Mouse (Mus musculus) T-helper 1 cell (primary cell): ENCODE measurements at regions not wholly inside any gene's neighbourhood (a gene's known extent, or its start where the extent isn't known, plus 50 kb on each side); places are given as distances from the start of the nearest gene placed in this dataset.

Experiments
- in situ Hi-C: fragments of 300-600 bp; cut with MboI, MseI; formaldehyde crosslinking; loops from one replicate; pipeline ENCODE4 v1.15.1; 2025; ENCODE audit warnings: high pct_unique_total_duplicates

- in situ Hi-C loops: no loop called here
Measured at GRCm38 (mm10) chr7:138640492-138641165, 205.2 kb upstream of the Ppp2r2d start.

GRCm38 (mm10) chr7:138639541-138639940, 206.3 kb upstream of the Ppp2r2d start:
- in situ Hi-C loops: no loop called here

GRCm38 (mm10) chr7:138626061-138626460, 219.8 kb upstream of the Ppp2r2d start:
- in situ Hi-C loops: loop anchor here (10.0 kb wide), 1 partner anchor 1241 kb away; no protein-coding TSS in a partner anchor

- in situ Hi-C loops: loop anchor here (10.0 kb wide), 1 partner anchor 1236 kb away; no protein-coding TSS in a partner anchor
Measured at GRCm38 (mm10) chr7:138620896-138621655, 223.5 kb upstream of the Tcerg1l start.

GRCm38 (mm10) chr7:138620080-138620684, 222.7 kb upstream of the Tcerg1l start:
- in situ Hi-C loops: loop anchor here (10.0 kb wide), 1 partner anchor 1235 kb away; no protein-coding TSS in a partner anchor

- in situ Hi-C loops: no loop called here
Measured at GRCm38 (mm10) chr7:138616468-138616867, 218.9 kb upstream of the Tcerg1l start.

- in situ Hi-C loops: no loop called here
Measured at GRCm38 (mm10) chr7:138609605-138610004, 212.1 kb upstream of the Tcerg1l start.

GRCm38 (mm10) chr7:138609124-138609523, 211.6 kb upstream of the Tcerg1l start:
- in situ Hi-C loops: no loop called here

GRCm38 (mm10) chr7:138606363-138606964, 208.9 kb upstream of the Tcerg1l start:
- in situ Hi-C loops: no loop called here

GRCm38 (mm10) chr7:138605923-138606322, 208.4 kb upstream of the Tcerg1l start:
- in situ Hi-C loops: no loop called here

- in situ Hi-C loops: no loop called here
Measured at GRCm38 (mm10) chr7:138601749-138602148, 204.2 kb upstream of the Tcerg1l start.

GRCm38 (mm10) chr7:138593344-138593743, 195.8 kb upstream of the Tcerg1l start:
- in situ Hi-C loops: no loop called here

GRCm38 (mm10) chr7:138567352-138567751, 169.8 kb upstream of the Tcerg1l start:
- in situ Hi-C loops: no loop called here

GRCm38 (mm10) chr7:138551629-138552028, 154.1 kb upstream of the Tcerg1l start:
- in situ Hi-C loops: no loop called here

GRCm38 (mm10) chr7:138547881-138548280, 150.4 kb upstream of the Tcerg1l start:
- in situ Hi-C loops: no loop called here

GRCm38 (mm10) chr7:138538048-138538831, 140.7 kb upstream of the Tcerg1l start:
- in situ Hi-C loops: no loop called here

GRCm38 (mm10) chr7:138526143-138526542, 128.6 kb upstream of the Tcerg1l start:
- in situ Hi-C loops: no loop called here

- in situ Hi-C loops: no loop called here
Measured at GRCm38 (mm10) chr7:138524936-138525335, 127.4 kb upstream of the Tcerg1l start.

GRCm38 (mm10) chr7:138514171-138514570, 116.6 kb upstream of the Tcerg1l start:
- in situ Hi-C loops: no loop called here

- in situ Hi-C loops: no loop called here
Measured at GRCm38 (mm10) chr7:138505205-138505604, 107.7 kb upstream of the Tcerg1l start.

- in situ Hi-C loops: no loop called here
Measured at GRCm38 (mm10) chr7:138503986-138504385, 106.5 kb upstream of the Tcerg1l start.
